22 mouse cellular contexts compared by ENCODE assay signal in genomic region chr9:122137960-122138359, GRCm38 (mm10). TPM values are rescaled to one million over a fixed set of nuclear protein-coding genes. Genes with fewer than 3 reads are reported as not detected.
DNase-seq lines count a peak whose midpoint lies in the region; ATAC-seq and TF ChIP-seq lines count a peak whose summit lies in the region.
"Had no signal": no experiment of that assay in that cellular context is flagged by ENCODE, and none has a peak within 500 bp of the region (broad histone marks: within the 10 kb centered on the region; RNA-seq: fewer than 3 reads in every experiment).

No protein-coding gene starts in this region.

- no peaks in the 10 kb centered on the region for H3K27me3 ChIP-seq in heart, adult 2 months (ENCODE audit: control insufficient read depth, insufficient read depth, low read length)
- H3K27me3 ChIP-seq in liver, postnatal 0 days (ENCODE audit: insufficient read depth, low read length) = no peaks in the 10 kb centered on the region
- H3K27me3 ChIP-seq in intestine, embryonic 15.5 days (replicated peaks) = no peaks in the 10 kb centered on the region
- H3K27me3 ChIP-seq: embryonic facial prominence, embryonic 15.5 days; heart, embryonic 15.5 days; hindbrain, embryonic 13.5 days had no signal

- no peak for ATAC-seq in liver, postnatal 0 days
- ATAC-seq in intestine, embryonic 15.5 days = peak; percentile 55; the same call in 1 of the 2 replicates
- ATAC-seq: activated CD4-positive, CD25-positive, alpha-beta regulatory T cell, adult 4 months; forebrain, embryonic 14.5 days; hindbrain, postnatal 0 days had no signal

- intact Hi-C loops in heart, adult 2 months (cut with DNase I) = loop anchor here (5.0 kb wide), 1 partner anchor 34 kb away; no protein-coding TSS in a partner anchor
- intact Hi-C loops in heart, postnatal 14 days (cut with DNase I) = no loop called here

- no peak overlapping the region for H3K9ac ChIP-seq in heart, adult 2 months (ENCODE audit: low read depth, low read length)
- no peak overlapping the region for H3K9ac ChIP-seq in liver, postnatal 0 days (replicated peaks)
- H3K9ac ChIP-seq in intestine, embryonic 15.5 days = no peak overlapping the region
- H3K9ac ChIP-seq: embryonic facial prominence, embryonic 15.5 days; heart, embryonic 15.5 days; hindbrain, embryonic 13.5 days had no signal

- no peak for TF ChIP-seq EP300 in heart, adult 2 months (IDR thresholded peaks at IDR 0.05; ENCODE audit: insufficient read depth, low read depth, low read length)
- no peak for TF ChIP-seq EP300 in liver, postnatal 0 days (IDR thresholded peaks at IDR 0.05; ENCODE audit: low read depth)

- no peak overlapping the region for H3K4me3 ChIP-seq in heart, adult 2 months
- no peak overlapping the region for H3K4me3 ChIP-seq in liver, postnatal 0 days (ENCODE audit: low read depth, low read length)
- no peak overlapping the region for H3K4me3 ChIP-seq in intestine, embryonic 15.5 days (replicated peaks)
- H3K4me3 ChIP-seq: embryonic facial prominence, embryonic 15.5 days; erythroblast, embryonic 14.5 days; forebrain, embryonic 10.5 days; gastrocnemius, adult 2 months; heart, embryonic 15.5 days; hindbrain, embryonic 13.5 days had no signal

- no peak for DNase-seq in heart, adult 2 months
- no peak for DNase-seq in heart, postnatal 14 days
- DNase-seq in liver, postnatal 0 days = no peak
- no peak for DNase-seq in liver
- DNase-seq in right cerebral cortex, postnatal 25 days = no peak
- no peak for DNase-seq in kidney, adult 9 months
- DNase-seq: adrenal gland, postnatal 14 days; cerebellum, postnatal 10 days; embryo, embryonic 11 days; gastrocnemius, postnatal 25 days; heart, postnatal 36 days had no signal

- H3K9me3 ChIP-seq in liver, postnatal 0 days (ENCODE audit: low read length) = no peaks in the 10 kb centered on the region
- H3K9me3 ChIP-seq in intestine, embryonic 15.5 days = no peaks in the 10 kb centered on the region
- H3K9me3 ChIP-seq: embryonic facial prominence, embryonic 15.5 days; forebrain, embryonic 10.5 days; heart, embryonic 15.5 days; hindbrain, embryonic 13.5 days had no signal

- peaks cover 72% of the 10 kb centered on the region for H3K36me3 ChIP-seq in heart, adult 2 months (ENCODE audit: control insufficient read depth, insufficient read depth, low read length)
- H3K36me3 ChIP-seq in liver, postnatal 0 days (replicated peaks; ENCODE audit: insufficient read depth, low read length) = peaks cover 8% of the 10 kb centered on the region
- H3K36me3 ChIP-seq in intestine, embryonic 15.5 days = no peaks in the 10 kb centered on the region

- no peak overlapping the region for H3K4me2 ChIP-seq in liver, postnatal 0 days (ENCODE audit: low read depth, low read length)
- H3K4me2 ChIP-seq in intestine, embryonic 15.5 days (replicated peaks) = no peak overlapping the region
- H3K4me2 ChIP-seq: embryonic facial prominence, embryonic 15.5 days; heart, embryonic 11.5 days; heart, embryonic 15.5 days; hindbrain, embryonic 13.5 days had no signal

- no peak for TF ChIP-seq POLR2A in heart, adult 2 months (IDR thresholded peaks at IDR 0.05; ENCODE audit: insufficient read depth, low read depth, low read length)

- H3K27ac ChIP-seq in heart, adult 2 months = peak overlapping the region; percentile 9; the same call in 1 of the 2 replicates
- peak overlapping the region; percentile 7 for H3K27ac ChIP-seq in liver, postnatal 0 days (ENCODE audit: low read depth)
- no peak overlapping the region for H3K27ac ChIP-seq in intestine, embryonic 15.5 days
- H3K27ac ChIP-seq: embryonic facial prominence, embryonic 15.5 days; forebrain, embryonic 10.5 days; gastrocnemius, adult 2 months; heart, embryonic 15.5 days; hindbrain, embryonic 13.5 days; hindbrain, postnatal 0 days had no signal

- H3K4me1 ChIP-seq in heart, adult 2 months (ENCODE audit: control insufficient read depth, insufficient read depth, low read length) = peaks cover 41% of the 10 kb centered on the region
- H3K4me1 ChIP-seq in liver, postnatal 0 days (ENCODE audit: insufficient read depth) = peaks cover 38% of the 10 kb centered on the region
- H3K4me1 ChIP-seq in intestine, embryonic 15.5 days (replicated peaks) = peaks cover 25% of the 10 kb centered on the region
- H3K4me1 ChIP-seq: forebrain, embryonic 10.5 days had no signal

- H3K79me2 ChIP-seq in heart, adult 2 months (replicated peaks; ENCODE audit: control insufficient read depth, insufficient read depth, low read length) = peaks cover 8% of the 10 kb centered on the region

- no peak for TF ChIP-seq CTCF in heart, adult 2 months (IDR thresholded peaks at IDR 0.05)
- no peak for TF ChIP-seq CTCF in liver, postnatal 0 days (IDR thresholded peaks at IDR 0.05; ENCODE audit: low read depth)

- WGBS in heart, adult 2 months = 79% methylated on average over 1 of the region's 1 CpGs
- 58% methylated on average over 1 of the region's 1 CpGs for WGBS in liver, postnatal 0 days (ENCODE audit: insufficient replicate concordance)
- 56% methylated on average over 1 of the region's 1 CpGs for whole genome bisulfite sequencing in intestine, embryonic 15.5 days

RNA-seq across cellular contexts. Expression of gene Snrk, which starts 20.9 kb away (rescaled TPM):
- total RNA-seq in heart, adult 2 months (2021) = 100 to 1,000 TPM; 142 to 163 TPM
- polyA plus RNA-seq in heart, adult 2 months (2012; rRNA removed) = 68.0 and 89.8 TPM in 2 replicates
- total RNA-seq in heart, postnatal 14 days (2021) = 100 to 1,000 TPM; 173 to 206 TPM
- 24.0 and 25.5 TPM in 2 replicates for polyA plus RNA-seq in liver, postnatal 0 days (2015; fragmentation: Nextera tagmentation; extraction: Ambion mirVana)
- 46.1 and 49.4 TPM in 2 replicates for polyA plus RNA-seq in intestine, embryonic 15.5 days (2015; fragmentation: Nextera tagmentation; extraction: Ambion mirVana)
